ENCODE assay signal across 1 mouse cellular context in the genomic region with DNA sequence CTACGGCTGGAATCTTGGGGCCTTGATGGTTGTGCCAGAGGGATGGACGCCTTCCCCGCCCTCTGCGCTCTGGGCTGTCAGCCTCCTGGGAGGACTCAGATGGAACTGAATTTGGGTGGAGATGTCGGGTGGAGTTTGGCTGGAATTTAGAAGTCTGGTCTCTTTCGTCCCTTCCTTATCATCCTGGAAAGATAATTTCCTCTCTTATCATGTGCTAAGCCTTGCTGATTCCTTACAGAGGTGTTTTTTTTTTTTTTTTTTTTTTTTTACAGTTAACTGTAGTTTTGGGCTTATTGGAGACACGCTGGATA.
TF ChIP-seq lines count a peak whose summit lies in the region.

No protein-coding gene starts in this region.

TF ChIP-seq in ES-E14, 5 proteins besides CTCF, POLR2A, EP300 and RAD21 (continued from another document):
- 0 out of 2 replicates have a peak, but pooled peaks have one; percentile 17 for TF ChIP-seq ZNF384 (IDR thresholded peaks at IDR 0.05; ENCODE audit: low read depth, low read length)
